ENCODE assay signal across 8 mouse cellular contexts in genomic region chr11:59472326-59472677, GRCm38 (mm10). TPM values are rescaled to one million over a fixed set of nuclear protein-coding genes. Genes with fewer than 3 reads are reported as not detected.
DNase-seq lines count a peak whose midpoint lies in the region; ATAC-seq and TF ChIP-seq lines count a peak whose summit lies in the region.

Zfp867 (minus strand) TSS chr11:59472474.

- peak within 1 kb of the TSS; percentile 64; the same call in 1 of the 2 replicates for H3K27ac ChIP-seq in ES-E14 (ENCODE audit: insufficient read depth, low read depth, low read length, poor library complexity, severe bottlenecking)
- peak within 1 kb of the TSS; percentile 68; the same call in 1 of the 2 replicates for H3K27ac ChIP-seq in forebrain, embryonic 16.5 days (ENCODE audit: low read length)
- H3K27ac ChIP-seq in neural tube, embryonic 14.5 days (ENCODE audit: low read depth, low read length): peak within 1 kb of the TSS; percentile 80

- in situ Hi-C loops in ES-E14 (cut with MboI; ENCODE audit: low sequenced_read_pairs in 2 of 2, unreplicated experiment in 2 of 2): no loop called here

- H3K27me3 ChIP-seq in forebrain, embryonic 16.5 days (replicated peaks; ENCODE audit: control insufficient read depth, insufficient read depth, low read length): no peaks in the 10 kb centered on the region
- H3K27me3 ChIP-seq in neural tube, embryonic 14.5 days (ENCODE audit: control insufficient read depth, insufficient read depth, low read length): no peaks in the 10 kb centered on the region

- H3K4me2 ChIP-seq in forebrain, embryonic 16.5 days (ENCODE audit: low read length): peak within 1 kb of the TSS; percentile 55
- peak within 1 kb of the TSS; percentile 82 for H3K4me2 ChIP-seq in neural tube, embryonic 14.5 days (ENCODE audit: low read depth, low read length)

- no peaks in the 10 kb centered on the region for H3K9me3 ChIP-seq in ES-E14 (ENCODE audit: control insufficient read depth, insufficient read depth, low read depth, low read length)
- no peaks in the 10 kb centered on the region for H3K9me3 ChIP-seq in forebrain, embryonic 16.5 days (ENCODE audit: control insufficient read depth, low read length)
- no peaks in the 10 kb centered on the region for H3K9me3 ChIP-seq in neural tube, embryonic 14.5 days (ENCODE audit: control insufficient read depth, low read length)

- H3K4me3 ChIP-seq in ES-E14 (ENCODE audit: insufficient read depth in 1 of 2, low read depth in 1 of 2, low read length in 2 of 2, poor library complexity in 1 of 2, severe bottlenecking in 1 of 2): peak within 1 kb of the TSS; percentile 92 to 98
- peak within 1 kb of the TSS; percentile 72 for H3K4me3 ChIP-seq in forebrain, embryonic 16.5 days (replicated peaks; ENCODE audit: low read length)
- peak within 1 kb of the TSS; percentile 84 for H3K4me3 ChIP-seq in neural tube, embryonic 14.5 days (ENCODE audit: low read depth, low read length)

- no peaks in the 10 kb centered on the region for H3K36me3 ChIP-seq in ES-E14 (ENCODE audit: control insufficient read depth, insufficient read depth, low read length, poor library complexity, severe bottlenecking)
- H3K36me3 ChIP-seq in forebrain, embryonic 16.5 days (ENCODE audit: control insufficient read depth, insufficient read depth): no peaks in the 10 kb centered on the region
- H3K36me3 ChIP-seq in neural tube, embryonic 14.5 days (ENCODE audit: control insufficient read depth, insufficient read depth, low read length): no peaks in the 10 kb centered on the region

- H3K9ac ChIP-seq in ES-E14 (ENCODE audit: insufficient read depth, low read depth, low read length, poor library complexity, severe bottlenecking): peak within 1 kb of the TSS; percentile 95
- H3K9ac ChIP-seq in forebrain, embryonic 16.5 days (replicated peaks; ENCODE audit: low read depth, low read length): peak within 1 kb of the TSS; percentile 91
- peak within 1 kb of the TSS; percentile 89 for H3K9ac ChIP-seq in neural tube, embryonic 14.5 days (replicated peaks; ENCODE audit: low read depth, low read length)

- under 1% methylated on average over 19 of the region's 19 CpGs for WGBS in forebrain, embryonic 16.5 days
- WGBS in neural tube, embryonic 14.5 days: under 1% methylated on average over 19 of the region's 19 CpGs

- intact Hi-C loops in heart, postnatal 36 days (cut with DNase I): loop anchor here (2.0 kb wide), 1 partner anchor 22 kb away; the partner anchor contains the start of genes Jmjd4 and Snap47

- peak; percentile 98 for DNase-seq in ES-E14 (ENCODE audit: low read depth, low spot score)
- peak; percentile 88 to 93 for DNase-seq in cerebellum, adult 18-20 months
- DNase-seq in heart, postnatal 36 days: peak; percentile 80 to 84
- DNase-seq in layer of hippocampus, adult 18-20 months (ENCODE audit: low spot score in 2 of 2): peak; percentile 73 to 92
- DNase-seq in lung, adult 18-20 months: peak; percentile 93 to 95
- peak; percentile 94 for DNase-seq in testis, postnatal 10 days (ENCODE audit: low spot score)

- ATAC-seq in forebrain, embryonic 16.5 days: peak; percentile 95
- peak; percentile 93 for ATAC-seq in neural tube, embryonic 14.5 days (ENCODE audit: low read depth)

- peaks cover 2 to 4% of the 10 kb centered on the region in 2 experiments; a peak in 1 of 4 replicates for H3K4me1 ChIP-seq in ES-E14 (ENCODE audit: control insufficient read depth in 2 of 2, insufficient read depth in 2 of 2, low read length in 2 of 2, poor library complexity in 1 of 2)
- H3K4me1 ChIP-seq in forebrain, embryonic 16.5 days (replicated peaks; ENCODE audit: control insufficient read depth, insufficient read depth, low read length): peaks cover 7% of the 10 kb centered on the region
- peaks cover 8% of the 10 kb centered on the region for H3K4me1 ChIP-seq in neural tube, embryonic 14.5 days (ENCODE audit: control insufficient read depth, insufficient read depth, low read length)

TF ChIP-seq in ES-E14, 5 proteins besides CTCF, POLR2A, EP300 and RAD21:
- TF ChIP-seq ZNF384 (IDR thresholded peaks at IDR 0.05; ENCODE audit: low read depth, low read length) (no peak), CHD2 (IDR thresholded peaks at IDR 0.05; ENCODE audit: low read depth, low read length) (peak; percentile 93), MAFK (IDR thresholded peaks at IDR 0.05; ENCODE audit: insufficient read depth, low read depth, low read length) (no peak)

RNA-seq across cellular contexts. Expression of gene Zfp867, which starts in this region (rescaled TPM):
- 4.8 and 5.9 TPM in 2 replicates for total RNA-seq in ES-E14 (2012; rRNA removed)
- polyA plus RNA-seq in forebrain, embryonic 16.5 days (2015; fragmentation: Nextera tagmentation; extraction: Ambion mirVana): 15.3 and 17.6 TPM in 2 replicates
- total RNA-seq in heart, postnatal 36 days (2021): 1 to 10 TPM; 4.4 to 4.7 TPM
- 1 to 10 TPM; 2.4 to 2.5 TPM for total RNA-seq in layer of hippocampus, adult 18-20 months (2021)
- 13.9 and 15.0 TPM in 2 replicates for polyA plus RNA-seq in neural tube, embryonic 14.5 days (2014; fragmentation: Nextera tagmentation; extraction: Ambion mirVana)

Comparison
In these comparisons a context has a peak if more than half of its experiments do, and no peak if none do; other contexts are left out.
1. Peak in every context shown above with its lines: DNase-seq, ATAC-seq, H3K4me3 ChIP-seq and H3K27ac ChIP-seq.